Mouse (Mus musculus): ENCODE results near the gene Btbd9.
A peak's percentile ranks its signal among the peaks of the same experiment; 100 is the strongest.

- no peak for TF ChIP-seq CTCF (conservative IDR thresholded peaks at IDR 0.05; ENCODE audit: low read length)
- peak; percentile 21; the same call in 1 of the 2 replicates for TF ChIP-seq NANOG (IDR thresholded peaks at IDR 0.05; ENCODE audit: borderline replicate concordance, low read length)
- TF ChIP-seq POU5F1 (IDR thresholded peaks at IDR 0.05; ENCODE audit: borderline replicate concordance, low read length) = no peak; the same call in 1 of the 2 replicates
Observed at GRCm38 (mm10) chr17:30497525-30498375, 78.5 kb downstream of the Btbd9 start.
